Mouse (Mus musculus) thymus, adult 2 months (tissue): ENCODE measurements around the gene Syt14.

Experiments used
- CTCF ChIP-seq: fragments of 200-500 bp; IDR thresholded peaks from 2 replicates; pipeline ENCODE4 v1.5.1; 2012; ENCODE audit warnings: mild to moderate bottlenecking, control low read depth, low read length, moderate library complexity, borderline replicate concordance; ENCODE audit not compliant: control insufficient read depth, poor library complexity, insufficient read depth; ENCODE audit errors: extremely low read depth
- POLR2A ChIP-seq: fragments of 200-500 bp; IDR thresholded peaks from 2 replicates; pipeline ENCODE4 v1.6.1; 2012; ENCODE audit warnings: mild to moderate bottlenecking, low read length, control low read depth, moderate library complexity; ENCODE audit not compliant: control insufficient read depth, poor library complexity, insufficient read depth; ENCODE audit errors: extremely low read depth

- TF ChIP-seq POLR2A (no peak), CTCF (no peak)
Observed at GRCm38 (mm10) chr1:193024311-193024710, 11.3 kb downstream of the Syt14 start.
